Mouse (Mus musculus): ENCODE measurements around the gene Socs5.

Socs5 gene

DNA sequence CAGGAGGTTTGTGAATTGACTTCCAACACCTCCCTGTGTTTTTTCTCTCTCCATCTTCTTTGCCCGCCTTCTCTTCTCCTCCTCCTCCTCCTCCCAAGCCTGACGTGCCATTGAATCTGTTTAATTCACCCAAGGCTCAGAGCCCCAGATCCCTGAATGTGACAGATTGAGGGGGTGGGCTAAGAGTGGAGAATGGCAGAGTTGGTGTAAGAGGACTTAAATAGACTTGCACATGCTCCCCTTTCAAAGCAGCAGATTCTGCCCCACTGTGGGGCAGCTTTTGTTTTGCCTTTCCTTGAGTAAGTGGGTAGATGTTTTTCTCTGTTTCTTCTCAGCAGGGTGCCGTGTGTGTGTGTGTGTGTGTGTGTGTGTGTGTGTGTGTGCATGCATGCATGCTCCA is 61.6 kb downstream of the Socs5 start:
- DNase-seq (ENCODE audit: low spot score): no peak

DNA sequence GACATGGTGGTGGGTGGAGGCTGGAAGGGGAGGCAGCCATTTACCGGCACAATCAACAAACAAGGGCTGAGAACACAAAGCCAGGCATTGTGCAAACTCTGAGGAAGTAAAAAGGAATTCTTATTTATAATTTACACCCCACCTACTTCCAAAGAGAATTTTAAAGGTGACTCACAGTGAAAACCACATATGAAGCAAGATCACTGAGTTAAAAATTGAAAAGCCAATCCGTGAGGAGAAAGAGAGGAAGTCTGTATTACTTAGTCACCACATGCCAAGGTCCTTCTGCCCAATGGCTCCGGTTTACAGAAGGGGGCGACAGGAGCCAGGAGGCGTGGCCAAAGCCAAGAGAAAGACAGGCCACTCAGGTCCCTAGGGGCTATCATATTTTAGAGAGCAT is 62.9 kb downstream of the Socs5 start:
- DNase-seq (ENCODE audit: low spot score): no peak

DNA sequence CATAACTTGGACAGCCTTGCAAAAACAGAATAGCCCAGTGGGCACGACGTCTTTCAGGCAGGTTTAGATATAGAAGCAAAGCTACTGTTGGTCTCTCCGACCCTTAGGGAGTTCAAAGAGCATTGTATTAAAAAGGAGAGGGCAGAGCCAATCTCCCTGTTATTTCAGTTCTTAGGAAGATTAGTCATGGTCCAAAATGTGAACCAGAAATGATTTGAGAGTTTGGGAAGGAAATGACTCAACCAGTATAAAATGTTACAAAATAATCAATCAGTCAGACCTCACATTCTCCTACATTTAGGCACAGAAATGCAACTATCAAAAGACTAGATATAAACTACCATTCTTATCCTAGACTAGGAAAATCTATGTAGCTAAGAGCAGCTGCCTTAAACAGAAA is 64.6 kb downstream of the Socs5 start:
- no peak for DNase-seq (ENCODE audit: low spot score)

DNA sequence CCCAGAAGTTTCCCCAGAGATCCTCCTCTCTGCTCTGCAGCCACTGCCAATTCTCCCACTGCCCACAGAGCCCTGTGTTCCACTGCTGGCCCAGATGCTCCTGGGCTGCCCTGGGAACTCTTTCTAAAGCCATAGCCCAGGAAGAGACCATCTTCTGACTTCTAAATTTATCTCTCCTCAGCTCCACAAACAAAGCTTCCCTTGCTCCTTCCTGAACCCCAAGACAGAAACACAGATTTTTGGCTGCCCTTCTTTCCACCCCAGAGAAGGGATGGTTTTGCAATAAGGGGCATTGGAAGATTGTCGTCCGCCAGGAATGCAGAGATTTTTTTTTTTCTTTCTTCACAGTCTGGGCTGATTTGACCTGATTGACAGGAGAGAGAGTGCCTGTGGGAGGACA is 66.5 kb downstream of the Socs5 start:
- DNase-seq (ENCODE audit: low spot score): no peak

DNA sequence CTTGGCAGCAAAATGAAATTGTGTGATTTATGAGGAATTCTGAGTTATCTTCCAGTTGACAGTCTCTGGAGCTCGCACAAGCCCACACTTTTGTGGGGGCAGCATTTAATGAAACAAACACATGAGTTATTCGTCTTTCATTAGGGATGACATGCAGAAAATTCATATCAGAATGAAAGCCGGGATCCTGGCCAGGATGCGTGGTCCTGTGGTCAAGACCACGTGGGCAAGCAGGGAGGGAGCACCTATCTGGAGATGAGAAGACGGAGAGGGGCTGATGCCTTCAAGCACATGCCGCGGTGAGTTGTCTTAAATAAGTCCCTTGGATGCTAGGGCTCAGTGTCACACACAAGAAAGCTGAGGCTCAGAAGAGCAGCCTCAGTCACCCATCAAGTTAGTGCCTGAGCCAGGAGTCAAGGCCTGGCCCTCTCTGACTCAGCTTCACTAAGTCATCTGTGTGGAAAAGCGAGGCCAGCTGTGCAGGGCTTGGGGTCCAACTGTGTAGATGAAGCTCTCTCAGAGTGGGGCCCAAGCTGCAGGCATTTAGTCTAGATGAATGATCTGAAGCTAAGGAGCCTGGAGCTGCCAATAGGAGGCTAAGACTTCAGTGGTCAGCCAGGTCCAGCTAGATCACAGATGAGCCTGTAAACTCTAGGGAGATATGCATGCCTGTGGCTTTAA is 67.3 kb downstream of the Socs5 start:
- peak; percentile 23 for DNase-seq (ENCODE audit: low spot score)

DNA sequence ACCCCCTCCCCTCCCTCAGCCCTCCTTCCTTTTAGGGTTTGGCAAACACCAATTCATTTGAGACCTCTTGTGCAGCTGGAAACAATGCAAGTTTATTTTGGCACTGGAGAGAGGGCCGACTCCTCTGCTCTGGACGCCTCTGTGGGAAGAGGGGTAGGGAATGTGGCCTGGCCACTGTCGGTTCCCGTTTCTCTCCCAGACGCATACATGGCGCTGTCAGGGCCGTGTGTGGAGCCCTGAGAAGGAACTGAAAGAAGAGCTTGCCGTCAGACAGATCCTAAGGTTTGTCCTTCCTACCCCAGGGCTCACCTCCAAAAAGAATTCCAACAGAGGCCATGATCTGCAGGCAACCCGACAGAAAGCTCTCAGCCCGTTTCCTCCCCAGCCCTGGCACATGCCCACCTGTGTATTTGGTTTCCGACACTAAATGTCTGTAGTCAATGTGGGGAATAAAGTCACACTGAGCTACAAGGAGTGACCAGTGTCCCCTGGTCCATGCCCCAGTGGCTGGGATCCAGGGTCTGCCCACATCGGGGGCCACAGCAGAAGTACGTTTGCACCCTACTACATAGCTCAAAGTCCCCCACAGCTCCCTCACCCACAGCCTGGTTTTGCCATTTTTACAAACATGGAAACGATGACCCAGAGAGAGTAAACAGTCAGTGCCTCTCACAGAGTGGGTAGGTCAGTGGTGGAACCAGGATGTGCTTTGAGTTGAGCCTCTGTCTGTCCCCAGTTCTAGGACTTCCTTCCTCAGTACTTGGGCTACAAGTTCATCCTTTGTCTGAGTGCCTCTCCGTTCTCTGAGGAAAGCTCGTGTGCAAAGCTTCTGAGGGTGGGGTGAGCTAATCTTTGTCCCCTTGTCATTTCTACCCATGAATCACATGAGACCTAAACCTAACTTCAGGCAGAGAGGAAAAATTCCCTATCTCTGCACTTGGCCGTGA is 68.9 kb downstream of the Socs5 start:
- DNase-seq (ENCODE audit: low spot score): no peak

DNA sequence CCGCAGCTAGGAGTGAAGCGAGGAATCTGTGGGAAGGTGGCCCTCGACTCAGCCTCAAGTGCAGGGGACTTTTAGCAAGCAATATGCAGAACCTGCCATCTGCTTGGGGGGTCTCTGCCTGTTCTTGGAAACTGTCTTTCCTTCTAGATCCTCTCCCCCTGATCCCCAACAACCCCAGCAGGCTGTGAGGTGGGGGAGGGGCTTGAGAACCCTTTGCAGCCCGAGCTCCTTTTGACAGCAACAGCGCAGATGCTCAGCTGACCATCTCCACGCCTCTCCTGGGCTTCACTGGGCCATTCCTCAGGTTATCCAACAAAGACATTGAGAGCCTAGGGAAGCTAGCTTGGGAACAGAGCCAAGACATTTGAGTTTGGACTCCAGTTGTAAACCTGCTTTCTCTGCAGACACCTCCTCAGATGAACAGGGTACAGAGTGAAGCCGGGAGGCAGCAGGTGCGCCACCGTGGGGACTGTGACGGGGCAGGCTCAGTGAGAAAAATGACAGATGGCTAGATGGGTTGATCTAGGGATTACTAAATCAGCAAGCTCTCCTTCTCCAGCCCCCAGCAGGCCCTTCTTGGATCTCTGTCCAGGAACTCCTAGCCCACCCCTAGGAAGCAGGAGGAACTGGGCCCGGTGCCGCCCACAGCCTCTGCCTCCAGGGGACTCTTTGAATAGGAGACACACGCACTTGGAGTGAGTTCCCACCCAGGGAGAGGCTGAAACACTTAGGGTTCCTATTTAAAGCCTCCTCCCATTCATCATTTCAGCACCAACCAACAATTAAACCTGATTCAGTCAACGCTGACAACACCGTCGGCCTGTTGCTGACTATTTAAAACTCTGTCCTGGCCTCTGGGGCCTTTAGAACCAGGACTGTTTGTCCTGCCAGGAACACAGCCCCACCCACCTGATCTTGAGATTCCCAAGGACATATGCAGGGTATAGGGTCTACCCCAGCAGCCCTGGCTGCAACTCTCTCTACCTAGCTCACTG is 71.4 kb downstream of the Socs5 start:
- no peak for DNase-seq (ENCODE audit: low spot score)

DNA sequence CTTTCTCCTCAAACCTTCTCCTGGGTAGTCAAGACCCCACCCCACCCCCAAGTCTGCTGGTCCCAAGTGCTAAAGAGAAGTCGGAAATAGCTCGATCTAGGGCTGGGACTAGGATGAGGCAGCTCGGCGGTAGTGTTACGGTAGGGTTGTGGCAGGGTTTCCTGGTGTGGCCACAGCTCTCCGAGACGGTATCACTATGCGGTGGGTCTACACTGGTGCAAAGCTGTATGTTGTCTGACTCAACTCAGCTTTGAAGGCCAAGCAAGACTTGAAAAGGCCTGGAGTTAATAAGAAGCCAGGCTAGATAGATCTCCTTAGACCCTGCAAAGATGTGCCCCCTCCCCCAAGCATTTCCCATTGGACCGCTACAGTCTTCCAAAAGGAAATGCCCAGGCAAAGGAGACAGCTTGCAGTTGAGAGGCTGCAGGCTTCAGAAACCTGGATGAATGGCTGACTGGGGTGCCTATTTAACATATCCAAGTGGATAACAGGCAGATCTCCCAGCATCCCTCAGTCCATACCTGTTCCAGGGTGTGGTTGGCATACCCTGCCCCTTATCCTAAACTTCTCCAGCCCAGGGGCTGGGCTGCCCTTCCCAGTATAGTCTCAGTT is 72.6 kb downstream of the Socs5 start:
- no peak for DNase-seq (ENCODE audit: low spot score)

DNA sequence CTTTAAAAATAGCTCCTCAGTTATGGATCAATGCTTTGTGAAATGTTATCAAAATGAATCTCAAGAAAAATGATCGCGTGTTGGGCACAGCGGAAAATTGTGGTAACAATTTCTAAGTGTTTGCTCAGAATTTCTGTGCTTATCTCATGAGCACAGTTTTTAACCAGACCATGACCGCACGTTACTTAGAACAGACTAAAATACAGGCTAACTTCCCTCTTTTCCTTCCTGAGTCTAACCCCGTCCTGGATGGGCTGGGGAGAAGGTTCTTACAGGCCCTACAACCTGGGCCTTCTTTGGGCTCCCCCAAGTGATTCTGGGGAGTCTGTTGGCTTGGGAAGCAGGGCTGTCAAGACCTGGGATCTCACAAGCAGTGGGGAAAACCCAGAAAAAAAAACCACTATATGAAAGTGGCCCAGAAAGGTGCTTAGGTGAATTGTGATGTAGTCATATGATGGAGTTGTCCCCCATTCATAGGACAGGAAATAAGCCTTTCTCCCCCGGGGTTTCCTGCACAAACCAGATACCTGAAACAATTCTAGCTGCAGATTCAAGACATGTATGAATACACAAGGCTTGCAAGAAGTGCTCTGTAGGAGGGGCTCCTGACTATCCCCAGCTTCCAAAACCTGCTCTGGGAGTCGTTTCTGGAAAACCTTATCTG is 74.3 kb downstream of the Socs5 start:
- DNase-seq (ENCODE audit: low spot score): no peak

DNA sequence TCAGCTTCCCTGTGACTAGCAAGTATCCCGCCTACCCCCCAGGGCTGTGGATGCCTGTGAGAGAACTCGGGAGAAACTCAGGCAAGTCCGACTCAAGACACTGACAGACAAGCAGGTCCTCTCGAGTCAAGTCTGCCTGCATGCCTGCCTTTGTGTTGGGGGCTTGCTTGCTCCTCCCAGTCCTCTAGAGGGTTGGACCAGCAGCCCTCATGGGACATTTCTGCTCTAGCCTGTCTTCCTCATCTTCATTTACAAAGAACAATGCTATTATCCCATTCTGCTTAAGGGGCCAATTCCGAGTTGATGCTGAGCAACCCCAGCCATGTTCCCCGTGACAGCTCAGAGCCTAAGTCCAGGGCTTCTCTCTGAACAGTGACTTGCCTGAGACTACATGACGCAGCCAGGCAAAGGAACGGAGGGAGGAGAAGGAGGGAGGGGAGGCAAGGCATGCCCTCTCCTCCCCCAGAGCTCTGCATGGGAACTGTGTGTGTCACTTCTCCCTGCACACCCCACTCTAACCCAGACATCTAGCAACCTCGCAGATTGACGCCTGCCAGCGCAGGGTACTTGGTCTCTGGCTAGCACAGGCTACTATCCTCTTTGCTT is 78.1 kb downstream of the Socs5 start:
- no peak for DNase-seq (ENCODE audit: low spot score)

DNA sequence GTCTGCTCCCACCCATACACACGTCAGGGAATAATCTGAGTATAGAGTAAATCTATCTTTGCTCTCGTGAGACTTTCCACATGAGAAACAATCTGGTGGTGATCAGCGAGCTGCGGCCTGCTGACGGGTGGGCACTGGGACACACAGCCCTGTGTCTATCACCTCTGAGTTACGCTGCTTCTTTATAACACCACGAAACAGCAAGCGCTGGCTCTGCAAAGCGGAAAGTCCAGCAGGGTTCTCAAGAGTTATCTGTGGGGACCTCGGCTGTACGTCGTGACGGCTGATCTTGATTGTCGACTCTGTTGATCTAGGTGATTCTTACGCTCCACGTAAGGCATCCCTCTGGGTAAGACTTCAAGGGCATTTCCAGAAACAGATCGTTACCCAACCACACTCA is 79.5 kb downstream of the Socs5 start:
- DNase-seq (ENCODE audit: low spot score): no peak

Data from ovary, postnatal 10 days (tissue).